Mouse (Mus musculus) testis, adult 2 months (tissue): ENCODE data around the gene Kif3b. TPM values are rescaled to one million over a fixed set of nuclear protein-coding genes. Genes with fewer than 3 reads are reported as not detected.

Experiments
- H3K27ac ChIP-seq: fragments of 200-500 bp; 2 replicates; pipeline ENCODE4 v1.5.1; 2012; ENCODE audit warnings: low read depth, low read length; ENCODE audit not compliant: control insufficient read depth, insufficient read depth
- H3K27me3 ChIP-seq: fragments of 200-500 bp; 2 replicates; pipeline ENCODE4 v1.6.1; 2012; ENCODE audit warnings: mild to moderate bottlenecking, low read length, moderate library complexity; ENCODE audit not compliant: control insufficient read depth, insufficient read depth
- H3K36me3 ChIP-seq: fragments of 200-500 bp; 2 replicates; pipeline ENCODE4 v1.6.1; 2012; ENCODE audit warnings: mild to moderate bottlenecking, low read length; ENCODE audit not compliant: control insufficient read depth, insufficient read depth
- H3K4me1 ChIP-seq: fragments of 200-500 bp; 2 replicates; pipeline ENCODE4 v1.6.1; 2012; ENCODE audit warnings: low read length; ENCODE audit not compliant: control insufficient read depth, insufficient read depth
- H3K4me3 ChIP-seq: fragments of 200-500 bp; 2 replicates; pipeline ENCODE4 v1.5.1; 2012; ENCODE audit warnings: low read depth, mild to moderate bottlenecking, low read length, moderate library complexity, mixed read lengths; ENCODE audit not compliant: control insufficient read depth
- CTCF ChIP-seq: fragments of 200-500 bp; IDR thresholded peaks from 2 replicates; pipeline ENCODE4 v1.5.1; 2012; ENCODE audit warnings: low read depth, mild to moderate bottlenecking, inconsistent platforms, low read length, moderate library complexity; ENCODE audit not compliant: control insufficient read depth, insufficient read depth, insufficient replicate concordance
- POLR2A ChIP-seq: fragments of 200-500 bp; IDR thresholded peaks from 2 replicates; pipeline ENCODE4 v1.6.1; 2012; ENCODE audit warnings: low read depth, mild to moderate bottlenecking, inconsistent platforms, low read length, moderate library complexity; ENCODE audit not compliant: control insufficient read depth
- polyA plus RNA-seq: library from polyadenylated mRNA; depleted of rRNA; stranded (reverse); fragments of >200 nt; gene quantifications from 2 replicates; pipeline ENCODE4 v1.2.3, GENCODE M21; 2012

The Kif3b gene
- polyA plus RNA-seq, 1 experiment = 54.7 TPM

GRCm38 (mm10) chr2:153298863-153299262 lies 7.7 kb downstream of the Kif3b start:
- H3K27ac ChIP-seq = peak overlapping the region; percentile 54
- H3K27me3 ChIP-seq = no peaks in the 10 kb centered on the region
- no peaks in the 10 kb centered on the region; the same call in 1 of the 2 replicates for H3K36me3 ChIP-seq
- no peak for TF ChIP-seq CTCF
- no peak for TF ChIP-seq POLR2A
- peaks cover 2% of the 10 kb centered on the region for H3K4me1 ChIP-seq
- H3K4me3 ChIP-seq = peak overlapping the region; percentile 33

GRCm38 (mm10) chr2:153301123-153301522 lies 9.9 kb downstream of the Kif3b start:
- Histone ChIP-seq H3K27ac (no peak overlapping the region), H3K27me3 (no peaks in the 10 kb centered on the region), H3K4me1 (peaks cover 3% of the 10 kb centered on the region), H3K36me3 (no peaks in the 10 kb centered on the region; the same call in 1 of the 2 replicates), H3K4me3 (no peak overlapping the region)
- no peak for TF ChIP-seq CTCF
- TF ChIP-seq POLR2A = no peak

- no peak for TF ChIP-seq POLR2A
- TF ChIP-seq CTCF = no peak
- Histone ChIP-seq H3K4me1 (peaks cover 5% of the 10 kb centered on the region; the same call in 1 of the 2 replicates), H3K27ac (no peak overlapping the region), H3K36me3 (no peaks in the 10 kb centered on the region), H3K27me3 (no peaks in the 10 kb centered on the region), H3K4me3 (no peak overlapping the region)
Measured at GRCm38 (mm10) chr2:153305240-153305639, 14.0 kb downstream of the Kif3b start.

GRCm38 (mm10) chr2:153308586-153308985 lies 17.4 kb downstream of the Kif3b start:
- no peak for TF ChIP-seq CTCF
- Histone ChIP-seq H3K27me3 (no peaks in the 10 kb centered on the region), H3K4me3 (peak overlapping the region; percentile 75), H3K36me3 (no peaks in the 10 kb centered on the region), H3K27ac (peak overlapping the region; percentile 64), H3K4me1 (peaks cover 5% of the 10 kb centered on the region; the same call in 1 of the 2 replicates)

GRCm38 (mm10) chr2:153309106-153309505 lies 17.9 kb downstream of the Kif3b start:
- Histone ChIP-seq H3K36me3 (no peaks in the 10 kb centered on the region), H3K27ac (no peak overlapping the region), H3K4me3 (peak overlapping the region; percentile 75), H3K4me1 (peaks cover 5% of the 10 kb centered on the region; the same call in 1 of the 2 replicates), H3K27me3 (no peaks in the 10 kb centered on the region)
- TF ChIP-seq CTCF (no peak), POLR2A (no peak)

- no peaks in the 10 kb centered on the region for H3K27me3 ChIP-seq
- H3K4me1 ChIP-seq = peaks cover 5% of the 10 kb centered on the region; the same call in 1 of the 2 replicates
- no peak overlapping the region for H3K27ac ChIP-seq
- H3K36me3 ChIP-seq = peaks cover 1% of the 10 kb centered on the region
- H3K4me3 ChIP-seq = peak overlapping the region; percentile 39
- TF ChIP-seq POLR2A = no peak
- no peak for TF ChIP-seq CTCF
Measured at GRCm38 (mm10) chr2:153310228-153310627, 19.0 kb downstream of the Kif3b start.

GRCm38 (mm10) chr2:153312884-153313283 lies 21.7 kb downstream of the Kif3b start:
- peaks cover 3% of the 10 kb centered on the region; the same call in 1 of the 2 replicates for H3K4me1 ChIP-seq
- no peak overlapping the region for H3K27ac ChIP-seq
- no peaks in the 10 kb centered on the region for H3K27me3 ChIP-seq
- peaks cover 1% of the 10 kb centered on the region for H3K36me3 ChIP-seq
- TF ChIP-seq POLR2A (no peak), CTCF (no peak)
- H3K4me3 ChIP-seq = no peak overlapping the region

GRCm38 (mm10) chr2:153318408-153318807 lies 27.2 kb downstream of the Kif3b start:
- H3K4me1 ChIP-seq = no peaks in the 10 kb centered on the region
- H3K27me3 ChIP-seq = no peaks in the 10 kb centered on the region
- no peak overlapping the region for H3K27ac ChIP-seq
- peaks cover 1% of the 10 kb centered on the region for H3K36me3 ChIP-seq
- H3K4me3 ChIP-seq = no peak overlapping the region
- TF ChIP-seq POLR2A = no peak
- no peak for TF ChIP-seq CTCF
